In the genomic region with DNA sequence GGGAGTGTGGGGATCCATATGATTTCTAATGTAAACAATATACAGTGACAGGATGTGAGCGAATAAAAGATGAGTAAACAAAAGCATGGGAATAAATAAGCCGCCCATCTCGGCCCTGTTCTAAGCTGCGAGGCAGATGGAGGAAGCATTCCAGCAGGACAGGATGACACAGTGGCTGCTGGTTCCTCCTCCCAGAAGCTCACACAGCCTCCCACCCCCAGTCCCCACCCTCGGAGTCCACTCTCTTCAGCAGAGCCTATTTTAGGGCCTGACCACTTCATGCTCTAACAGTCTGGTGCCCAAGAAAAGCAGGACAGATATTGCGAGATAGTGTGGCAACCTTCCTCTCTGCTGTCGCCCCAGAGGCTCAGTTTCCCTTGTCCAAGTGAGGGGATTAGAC, we compare ENCODE assay signal across 22 mouse cellular contexts. TPM values are rescaled to one million over a fixed set of nuclear protein-coding genes. Genes with fewer than 3 reads are reported as not detected.
DNase-seq lines count a peak whose midpoint lies in the region; ATAC-seq and TF ChIP-seq lines count a peak whose summit lies in the region.
"Had no signal": no experiment of that assay in that cellular context is flagged by ENCODE, and none has a peak within 500 bp of the region (broad histone marks: within the 10 kb centered on the region; RNA-seq: fewer than 3 reads in every experiment).

No protein-coding gene starts in this region.

- no peak overlapping the region for H3K27ac ChIP-seq in heart, embryonic 12.5 days (ENCODE audit: poor library complexity, severe bottlenecking)
- H3K27ac ChIP-seq in heart, adult 2 months = no peak overlapping the region
- H3K27ac ChIP-seq in neural tube, embryonic 14.5 days (ENCODE audit: low read depth, low read length) = no peak overlapping the region
- no peak overlapping the region for H3K27ac ChIP-seq in midbrain, postnatal 0 days (ENCODE audit: low read depth, low read length)
- H3K27ac ChIP-seq: forebrain, embryonic 10.5 days; forebrain, embryonic 13.5 days; hindbrain, embryonic 10.5 days; hindbrain, embryonic 13.5 days had no signal

- no peaks in the 10 kb centered on the region for H3K36me3 ChIP-seq in heart, embryonic 12.5 days
- no peaks in the 10 kb centered on the region for H3K36me3 ChIP-seq in heart, adult 2 months (ENCODE audit: control insufficient read depth, insufficient read depth, low read length)
- H3K36me3 ChIP-seq in neural tube, embryonic 14.5 days (ENCODE audit: control insufficient read depth, insufficient read depth, low read length) = no peaks in the 10 kb centered on the region
- H3K36me3 ChIP-seq in midbrain, postnatal 0 days (ENCODE audit: insufficient read depth, low read length) = no peaks in the 10 kb centered on the region
- H3K36me3 ChIP-seq: forebrain, embryonic 10.5 days; hindbrain, embryonic 10.5 days; hindbrain, embryonic 13.5 days had no signal

- DNase-seq in frontal cortex, postnatal 36 days (ENCODE audit: low spot score in 2 of 2) = no peak
- no peak for DNase-seq in heart, adult 2 months
- DNase-seq in neural tube, embryonic 10.5 days (ENCODE audit: extremely low spot score, low spot score) = no peak
- DNase-seq in brain, adult 2 months (ENCODE audit: low read depth, low spot score) = peak; percentile 59
- DNase-seq in midbrain, postnatal 0 days (ENCODE audit: low spot score) = no peak
- DNase-seq: adrenal gland, adult 8-10 months; adrenal gland, postnatal 25 days; cerebellum, adult 18-20 months; cerebellum, adult 9-10 months; cerebellum, postnatal 14 days; gastrocnemius, postnatal 25 days; heart, postnatal 36 days had no signal

- H3K4me3 ChIP-seq in heart, embryonic 12.5 days = no peak overlapping the region
- no peak overlapping the region for H3K4me3 ChIP-seq in heart, adult 2 months
- H3K4me3 ChIP-seq in neural tube, embryonic 14.5 days (ENCODE audit: low read depth, low read length) = no peak overlapping the region
- no peak overlapping the region for H3K4me3 ChIP-seq in midbrain, postnatal 0 days (ENCODE audit: low read depth, low read length)
- H3K4me3 ChIP-seq: forebrain, embryonic 10.5 days; forebrain, embryonic 13.5 days; hindbrain, embryonic 10.5 days; hindbrain, embryonic 13.5 days had no signal

- H3K9me3 ChIP-seq in heart, embryonic 12.5 days (replicated peaks) = no peaks in the 10 kb centered on the region
- H3K9me3 ChIP-seq in neural tube, embryonic 14.5 days (ENCODE audit: control insufficient read depth, low read length) = no peaks in the 10 kb centered on the region
- H3K9me3 ChIP-seq in midbrain, postnatal 0 days (ENCODE audit: low read length) = no peaks in the 10 kb centered on the region
- H3K9me3 ChIP-seq: forebrain, embryonic 10.5 days; forebrain, embryonic 13.5 days; hindbrain, embryonic 10.5 days; hindbrain, embryonic 13.5 days had no signal

- H3K27me3 ChIP-seq in heart, embryonic 12.5 days (replicated peaks) = no peaks in the 10 kb centered on the region
- H3K27me3 ChIP-seq in heart, adult 2 months (ENCODE audit: control insufficient read depth, insufficient read depth, low read length) = no peaks in the 10 kb centered on the region
- no peaks in the 10 kb centered on the region for H3K27me3 ChIP-seq in neural tube, embryonic 14.5 days (ENCODE audit: control insufficient read depth, insufficient read depth, low read length)
- no peaks in the 10 kb centered on the region for H3K27me3 ChIP-seq in midbrain, postnatal 0 days (ENCODE audit: insufficient read depth, low read length)
- H3K27me3 ChIP-seq: hindbrain, embryonic 13.5 days had no signal

- TF ChIP-seq CTCF in heart, adult 2 months (IDR thresholded peaks at IDR 0.05) = no peak
- TF ChIP-seq CTCF in midbrain, postnatal 0 days (IDR thresholded peaks at IDR 0.05) = no peak

- H3K9ac ChIP-seq in heart, embryonic 12.5 days = no peak overlapping the region
- H3K9ac ChIP-seq in heart, adult 2 months (ENCODE audit: low read depth, low read length) = no peak overlapping the region
- no peak overlapping the region for H3K9ac ChIP-seq in neural tube, embryonic 14.5 days (replicated peaks; ENCODE audit: low read depth, low read length)
- no peak overlapping the region for H3K9ac ChIP-seq in midbrain, postnatal 0 days (replicated peaks; ENCODE audit: low read length, poor library complexity, severe bottlenecking)
- H3K9ac ChIP-seq: forebrain, embryonic 13.5 days; hindbrain, embryonic 13.5 days had no signal

- no peaks in the 10 kb centered on the region for H3K79me2 ChIP-seq in heart, adult 2 months (replicated peaks; ENCODE audit: control insufficient read depth, insufficient read depth, low read length)

- H3K4me2 ChIP-seq in heart, embryonic 12.5 days = no peak overlapping the region
- no peak overlapping the region for H3K4me2 ChIP-seq in neural tube, embryonic 14.5 days (ENCODE audit: low read depth, low read length)
- no peak overlapping the region for H3K4me2 ChIP-seq in midbrain, postnatal 0 days (ENCODE audit: low read depth, low read length, poor library complexity, severe bottlenecking)
- H3K4me2 ChIP-seq: forebrain, embryonic 13.5 days; hindbrain, embryonic 13.5 days had no signal

- ATAC-seq in frontal cortex, adult (ENCODE audit: low TSS enrichment) = peak; percentile 80
- 0 out of 2 replicates have a peak, but pooled peaks have one; percentile 36 for ATAC-seq in heart, embryonic 12.5 days (ENCODE audit: insufficient number of reproducible peaks, low FRiP score)
- 0 out of 2 replicates have a peak, but pooled peaks have one; percentile 24 for ATAC-seq in neural tube, embryonic 14.5 days (ENCODE audit: low read depth)
- ATAC-seq in midbrain, postnatal 0 days (ENCODE audit: low FRiP score) = no peak
- ATAC-seq: activated CD4-positive, CD25-positive, alpha-beta regulatory T cell, adult 4 months; forebrain, embryonic 13.5 days; forebrain, embryonic 16.5 days; hindbrain, embryonic 16.5 days had no signal

- no peak for TF ChIP-seq EP300 in heart, adult 2 months (IDR thresholded peaks at IDR 0.05; ENCODE audit: insufficient read depth, low read depth, low read length)

- no peak for TF ChIP-seq POLR2A in heart, adult 2 months (IDR thresholded peaks at IDR 0.05; ENCODE audit: insufficient read depth, low read depth, low read length)

- WGBS in heart, embryonic 12.5 days = 56% methylated on average over 7 of the region's 7 CpGs
- WGBS in heart, adult 2 months = 50% methylated on average over 7 of the region's 7 CpGs
- WGBS in neural tube, embryonic 14.5 days = 85% methylated on average over 7 of the region's 7 CpGs
- WGBS in midbrain, postnatal 0 days = 68% methylated on average over 7 of the region's 7 CpGs

- H3K4me1 ChIP-seq in heart, embryonic 12.5 days (replicated peaks) = no peaks in the 10 kb centered on the region
- no peaks in the 10 kb centered on the region for H3K4me1 ChIP-seq in heart, adult 2 months (ENCODE audit: control insufficient read depth, insufficient read depth, low read length)
- H3K4me1 ChIP-seq in neural tube, embryonic 14.5 days (ENCODE audit: control insufficient read depth, insufficient read depth, low read length) = no peaks in the 10 kb centered on the region
- H3K4me1 ChIP-seq in midbrain, postnatal 0 days (ENCODE audit: insufficient read depth, low read length) = no peaks in the 10 kb centered on the region
- H3K4me1 ChIP-seq: forebrain, embryonic 13.5 days; hindbrain, embryonic 13.5 days had no signal

- intact Hi-C loops in heart, adult 2 months (cut with DNase I) = loop anchor here (5.0 kb wide), 1 partner anchor 120 kb away; no protein-coding TSS in a partner anchor

RNA-seq across cellular contexts. Expression of a gene that starts 14.1 kb away (rescaled TPM):
- polyA plus RNA-seq in heart, embryonic 12.5 days (2016; fragmentation: Nextera tagmentation; extraction: Ambion mirVana) = 0.94 and 1.5 TPM in 2 replicates
- total RNA-seq in heart, adult 2 months (2021) = 1 to 10 TPM; 1.1 to 1.9 TPM
- polyA plus RNA-seq in heart, adult 2 months (2012; rRNA removed) = 0.57 and 0.79 TPM in 2 replicates
- 34.6 and 35.2 TPM in 2 replicates for polyA plus RNA-seq in neural tube, embryonic 14.5 days (2014; fragmentation: Nextera tagmentation; extraction: Ambion mirVana)
- total RNA-seq in midbrain, postnatal 0 days (2014; rRNA removed) = 62.8 and 65.0 TPM in 2 replicates
- polyA plus RNA-seq in midbrain, postnatal 0 days (2015; fragmentation: Nextera tagmentation; extraction: Ambion mirVana) = 42.1 and 42.2 TPM in 2 replicates

Comparison
In these comparisons a context has a peak if more than half of its experiments do, and no peak if none do; other contexts are left out.
1. RNA of a gene that starts 14.1 kb away (polyA plus RNA-seq): 42.1 to 42.2 TPM in midbrain, postnatal 0 days and 34.6 to 35.2 TPM in neural tube, embryonic 14.5 days; 0.94 to 1.5 TPM in heart, embryonic 12.5 days and 0.57 to 0.79 TPM in heart, adult 2 months; every median in the first group is over 10 times any median in the second.